Mouse (Mus musculus) CD4-positive, CD25-positive, alpha-beta regulatory T cell (primary cell): Measurements from ENCODE around the gene Gm28710. TPM values are rescaled to one million over a fixed set of nuclear protein-coding genes. Genes with fewer than 3 reads are reported as not detected.

ENCODE experiments used
- polyA plus RNA-seq: library from polyadenylated mRNA; unstranded; fragments of 100-300 nt; shearing (Covaris generic); gene quantifications from one replicate; pipeline ENCODE4 v1.2.1, GENCODE M21; 2017

Gene Gm28710
- not detected for polyA plus RNA-seq

GRCm38 (mm10) chr5:16791243-16791860, at the start of gene Gm28710:
Gene Gm28710, plus strand, starts transcription at chr5:16791810.

Other genes starting within 250 kb of the Gm28710 start
- 2.3 TPM for gene Hgf, start 238.3 kb upstream of the Gm28710 start, polyA plus RNA-seq